Mouse (Mus musculus): ENCODE data around the gene Grhl1.

DNA sequence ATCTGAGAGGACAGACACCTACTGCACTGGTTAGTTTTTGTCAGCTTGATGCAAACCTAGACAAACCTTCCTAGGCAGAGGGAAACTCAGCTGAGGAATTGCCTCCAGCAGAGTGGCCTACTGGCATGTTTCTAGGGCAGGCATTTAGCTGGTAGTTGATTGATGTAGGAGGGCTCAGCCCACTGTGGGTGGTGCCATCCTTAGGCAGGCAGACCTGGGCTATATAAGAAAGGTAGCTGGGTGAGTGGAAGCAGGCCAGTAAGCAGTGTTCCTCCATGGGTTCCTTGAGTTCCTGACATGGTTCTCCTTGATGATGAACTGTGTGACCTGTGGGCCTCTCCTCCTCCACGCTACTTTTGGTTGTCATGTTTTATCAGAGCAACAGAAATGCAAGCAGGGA is 8.4 kb downstream of the Grhl1 start:
- TF ChIP-seq CTCF (IDR thresholded peaks at IDR 0.05; ENCODE audit: control insufficient read depth, insufficient read depth, low read length) (no peak), POLR2A (IDR thresholded peaks at IDR 0.05; ENCODE audit: borderline replicate concordance, control insufficient read depth, low read depth, low read length) (no peak)
